Mouse (Mus musculus) heart, postnatal 25 days (tissue): ENCODE results near the gene Prss32. TPM values are rescaled to one million over a fixed set of nuclear protein-coding genes. Genes with fewer than 3 reads are reported as not detected.

Experiments
- DNase-seq: peaks from one replicate; pipeline ENCODE4 v3.0.0; 2022; ENCODE audit warnings: low spot score
- intact Hi-C: fragments of 180-260 bp; cut with DNase I; formaldehyde crosslinking; loops from one replicate; pipeline ENCODE4 v1.15.1; 2025
- total RNA-seq, 2 experiments: library from RNA; stranded (reverse); gene quantifications; 2 replicates each; pipeline ENCODE4 v1.2.3; 2021

Gene Prss32
- total RNA-seq = not detected

DNA sequence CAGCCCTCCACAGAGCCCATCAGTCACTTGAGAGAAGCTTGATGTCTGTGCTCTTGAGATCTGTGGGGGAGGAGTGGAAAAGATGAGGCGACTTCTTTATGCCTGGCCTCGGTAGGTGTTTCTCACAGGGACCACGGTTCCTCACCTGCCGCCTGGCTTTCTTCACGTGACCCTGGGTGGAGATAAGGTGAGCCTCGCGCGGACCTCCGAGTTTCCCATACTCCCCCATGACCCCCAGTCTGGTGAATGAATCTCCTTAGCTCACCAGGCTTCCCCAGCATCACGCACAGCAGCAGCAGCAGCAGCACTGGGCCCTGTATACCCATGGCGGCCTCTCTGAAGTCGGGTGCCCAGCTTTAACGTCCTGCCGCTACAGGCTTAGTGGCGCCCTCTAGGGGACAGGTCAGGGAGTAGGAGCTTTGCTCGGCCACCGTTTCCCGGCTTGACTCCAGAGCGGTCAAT lies at the start of gene Prss32, which contains the start of gene Prss41:
Gene Prss32, plus strand, starts transcription at position 44 of the 462 bp plus-strand sequence.
Gene Prss41, minus strand, starts transcription at position 361 of the 462 bp plus-strand sequence.
- intact Hi-C loops = loop anchor here (5.0 kb wide), 1 partner anchor 97 kb away; the partner anchor contains the start of gene Kremen2
- DNase-seq = no peak

DNA sequence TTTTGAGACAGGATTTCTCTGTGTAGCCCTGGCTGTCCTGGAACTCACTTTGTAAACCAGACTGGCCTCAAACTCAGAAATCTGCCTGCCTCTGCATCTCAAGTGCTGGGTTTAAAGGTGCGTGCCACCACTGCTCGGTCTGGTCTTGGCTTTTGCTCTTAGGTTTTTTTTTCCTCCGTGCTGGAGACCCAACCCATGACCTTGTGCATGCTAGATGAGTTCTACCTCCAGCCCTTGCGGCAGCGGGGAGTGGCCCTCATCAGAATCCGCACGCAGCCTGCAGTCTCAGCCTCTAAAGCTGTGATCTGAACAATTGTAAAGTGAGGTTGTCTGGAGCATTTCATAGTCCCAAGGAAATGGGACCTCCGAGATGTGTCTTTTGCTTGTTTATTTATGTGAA lies 48.3 kb upstream of the Prss32 start:
- intact Hi-C loops = no loop called here
- DNase-seq = no peak

DNA sequence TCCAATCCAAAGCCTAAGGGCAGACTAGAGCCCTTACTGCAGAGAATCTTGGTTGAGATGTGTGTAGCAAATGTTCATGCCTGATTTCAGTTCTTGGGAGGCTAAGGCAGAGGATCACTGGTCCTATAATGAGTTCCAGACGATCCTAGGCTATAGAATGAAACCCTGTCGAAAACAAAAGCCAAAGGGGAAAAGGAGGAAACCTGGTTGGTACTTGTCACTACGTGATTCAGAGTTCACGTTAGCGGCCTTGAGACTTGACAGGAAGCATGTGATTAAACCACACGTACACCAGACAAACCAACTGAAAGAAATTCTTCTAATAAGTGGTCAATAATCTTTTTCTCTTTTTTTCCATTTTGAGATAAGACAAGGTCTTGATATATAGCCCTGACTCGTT lies 46.3 kb upstream of the Prss32 start:
- intact Hi-C loops = no loop called here
- no peak for DNase-seq

DNA sequence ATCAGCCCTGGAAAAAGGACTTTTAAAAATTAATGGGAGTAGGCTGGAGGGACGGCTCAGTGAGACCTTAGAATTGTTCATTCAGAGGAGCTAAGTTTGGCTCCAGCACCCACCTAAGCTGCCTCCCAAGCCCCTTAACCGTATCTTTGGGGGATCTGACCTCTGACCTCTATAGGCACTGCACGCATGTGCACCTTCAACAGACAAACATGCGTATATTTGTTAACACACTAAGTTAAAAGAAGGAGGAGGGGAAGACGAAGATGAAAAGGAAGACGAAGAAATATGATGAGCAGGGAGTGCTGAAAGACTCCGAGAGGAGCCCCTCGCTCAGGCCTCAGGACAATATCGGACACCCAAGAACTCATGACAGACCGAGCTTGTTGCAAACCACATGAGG lies 42.0 kb upstream of the Prss32 start:
- intact Hi-C loops = no loop called here
- no peak for DNase-seq

DNA sequence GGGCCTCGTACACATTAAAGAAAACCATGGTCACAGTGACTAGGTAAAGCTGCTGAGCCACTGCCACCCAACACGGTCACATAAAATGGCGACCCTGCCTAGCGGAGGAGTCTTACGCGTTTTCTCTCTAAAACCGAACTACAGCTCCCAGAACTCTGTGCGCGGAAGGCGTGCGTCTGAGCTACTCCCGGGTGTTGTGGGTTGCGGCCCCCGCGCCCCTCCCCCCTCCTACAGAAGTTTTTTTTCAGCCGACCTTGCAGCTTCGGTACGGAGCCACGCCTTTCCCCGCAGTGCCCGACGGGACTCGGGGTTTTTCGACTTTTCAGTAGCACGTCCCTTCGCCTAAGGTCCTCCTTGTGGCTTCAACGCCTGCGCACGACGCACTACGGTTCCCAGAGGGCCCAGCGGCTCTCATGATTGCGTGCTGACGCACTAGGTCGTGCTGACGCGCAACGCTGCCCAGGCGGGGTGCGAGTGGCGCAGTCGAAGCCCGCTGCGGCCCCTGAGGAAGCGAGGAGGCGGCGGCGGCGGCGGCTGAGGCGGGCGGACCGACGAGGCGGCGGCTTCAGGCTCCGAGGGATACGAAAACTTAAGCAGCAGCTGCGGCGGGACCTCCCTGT lies 40.8 kb upstream of the Prss32 start:
- peak; percentile 97 for DNase-seq
- intact Hi-C loops = no loop called here

DNA sequence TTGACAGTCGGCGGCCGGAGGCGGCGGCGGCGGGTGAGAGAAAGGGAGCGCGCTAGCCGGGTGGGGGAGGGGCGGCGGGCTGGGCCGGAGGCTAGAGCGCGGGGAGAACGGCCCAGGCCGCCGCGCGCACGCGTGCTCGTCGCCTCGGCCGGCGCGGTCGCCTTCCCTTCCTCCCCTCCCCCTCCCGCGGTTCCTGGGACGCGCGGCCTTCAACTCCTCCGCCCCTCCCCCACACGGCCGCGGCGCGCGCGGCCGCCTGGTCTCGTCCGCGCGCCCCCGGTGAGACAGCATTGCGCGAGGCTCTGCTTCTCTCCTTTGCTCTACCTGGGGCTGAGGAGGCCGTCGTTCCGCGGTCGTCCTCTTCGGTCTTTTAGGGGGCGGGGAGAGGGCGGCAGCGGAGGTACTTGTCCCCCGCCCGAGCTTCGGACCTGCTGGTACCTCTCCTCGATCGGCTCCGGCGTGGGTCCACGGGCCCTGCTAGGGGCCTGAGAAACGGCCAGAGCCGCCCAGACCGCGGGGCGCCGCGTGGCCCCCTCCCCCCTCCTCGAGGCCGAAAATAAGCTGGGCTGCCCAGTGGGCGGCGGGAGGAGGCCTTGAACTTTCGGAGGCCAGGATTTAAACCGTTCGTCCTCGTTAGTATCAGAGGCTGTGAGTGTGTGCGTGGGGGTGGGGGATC lies 40.2 kb upstream of the Prss32 start:
- no peak for DNase-seq
- intact Hi-C loops = loop anchor here (1.0 kb wide), 1 partner anchor 25 kb away; no protein-coding TSS in a partner anchor

DNA sequence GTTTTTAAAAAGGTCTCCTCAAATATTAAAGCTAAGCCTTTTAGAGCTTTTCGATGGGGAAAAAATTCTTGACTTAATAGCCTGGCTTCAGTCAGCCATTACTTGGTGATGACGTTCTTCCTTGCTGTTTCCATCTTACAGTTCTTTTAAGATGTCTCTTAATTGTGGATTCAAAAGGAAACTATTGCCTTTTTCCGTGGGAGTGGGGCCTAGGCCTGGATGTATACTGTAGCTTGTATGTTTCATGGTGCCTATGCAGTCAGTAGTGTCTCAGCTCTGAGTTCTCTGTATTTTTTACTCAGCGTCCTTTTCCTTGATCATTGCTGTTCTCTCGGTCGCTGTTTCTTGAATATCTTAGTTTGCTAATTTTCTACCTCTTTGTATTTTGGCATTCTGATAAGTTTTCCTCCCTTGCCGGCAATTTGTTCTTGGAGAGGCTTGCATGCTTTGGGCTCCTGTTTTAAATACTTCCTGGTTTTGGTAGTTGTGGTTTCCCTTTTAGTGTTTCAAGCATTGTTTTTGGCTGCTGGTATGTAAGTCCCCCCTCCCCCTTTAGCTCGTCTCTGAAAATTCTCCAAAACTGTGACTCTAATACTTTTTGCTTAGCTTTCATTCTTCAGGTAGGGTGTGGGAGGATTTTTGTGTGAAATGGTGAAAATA lies 39.1 kb upstream of the Prss32 start:
- no peak for DNase-seq
- intact Hi-C loops = loop anchor here (1.0 kb wide), 1 partner anchor 24 kb away; no protein-coding TSS in a partner anchor

DNA sequence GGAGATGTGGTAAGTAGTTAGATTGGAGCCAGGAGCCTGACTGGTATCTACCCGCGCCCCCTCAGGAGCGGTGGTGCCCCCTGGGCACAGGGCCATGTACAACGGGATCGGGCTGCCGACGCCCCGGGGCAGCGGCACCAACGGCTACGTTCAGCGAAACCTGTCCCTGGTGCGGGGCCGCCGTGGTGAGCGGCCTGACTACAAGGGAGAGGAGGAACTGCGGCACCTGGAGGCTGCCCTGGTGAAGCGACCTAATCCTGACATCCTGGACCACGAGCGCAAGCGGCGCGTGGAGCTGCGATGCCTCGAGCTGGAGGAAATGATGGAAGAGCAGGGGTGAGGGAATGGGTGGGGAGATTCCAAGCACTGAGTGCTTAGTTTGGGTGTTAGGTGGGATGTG lies 36.8 kb upstream of the Prss32 start:
- DNase-seq = no peak
- intact Hi-C loops = loop anchor here (1.0 to 2.0 kb wide), 2 partner anchors 18 to 32 kb away; no protein-coding TSS in a partner anchor

DNA sequence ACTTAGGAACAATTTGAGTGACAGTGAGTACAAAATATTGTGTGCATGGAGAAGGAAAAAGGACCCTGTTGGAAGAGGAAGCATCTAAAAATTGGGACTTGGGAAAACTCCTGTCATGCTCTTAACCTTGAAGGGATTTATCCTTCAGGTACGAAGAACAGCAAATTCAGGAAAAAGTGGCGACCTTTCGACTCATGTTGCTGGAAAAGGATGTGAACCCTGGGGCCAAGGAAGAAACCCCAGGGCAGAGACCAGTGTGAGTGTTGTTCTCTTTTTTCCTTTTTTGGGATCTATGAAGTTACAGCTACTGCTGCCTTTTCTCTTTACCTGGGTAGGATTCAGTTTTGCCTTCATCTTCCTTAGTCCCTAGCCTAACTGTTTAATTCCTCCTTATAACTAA lies 35.7 kb upstream of the Prss32 start:
- intact Hi-C loops = loop anchor here (1.0 to 2.0 kb wide), 2 partner anchors 17 to 33 kb away; no protein-coding TSS in a partner anchor
- no peak for DNase-seq

DNA sequence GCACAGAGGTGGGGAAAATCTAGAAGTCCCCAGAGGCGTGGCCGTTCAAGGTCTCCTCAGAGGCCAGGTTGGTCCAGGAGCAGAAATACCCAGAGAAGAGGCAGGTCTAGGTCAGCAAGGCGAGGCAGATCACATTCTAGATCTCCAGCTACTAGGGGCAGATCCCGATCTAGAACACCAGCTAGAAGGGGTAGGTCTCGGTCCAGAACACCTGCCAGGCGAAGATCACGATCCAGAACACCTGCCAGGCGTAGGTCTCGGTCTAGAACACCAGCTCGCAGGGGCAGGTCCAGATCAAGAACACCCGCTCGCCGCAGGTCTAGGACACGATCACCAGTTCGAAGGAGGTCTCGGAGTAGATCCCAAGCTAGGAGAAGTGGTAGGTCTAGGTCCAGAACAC lies 28.0 kb upstream of the Prss32 start:
- no peak for DNase-seq
- intact Hi-C loops = no loop called here

DNA sequence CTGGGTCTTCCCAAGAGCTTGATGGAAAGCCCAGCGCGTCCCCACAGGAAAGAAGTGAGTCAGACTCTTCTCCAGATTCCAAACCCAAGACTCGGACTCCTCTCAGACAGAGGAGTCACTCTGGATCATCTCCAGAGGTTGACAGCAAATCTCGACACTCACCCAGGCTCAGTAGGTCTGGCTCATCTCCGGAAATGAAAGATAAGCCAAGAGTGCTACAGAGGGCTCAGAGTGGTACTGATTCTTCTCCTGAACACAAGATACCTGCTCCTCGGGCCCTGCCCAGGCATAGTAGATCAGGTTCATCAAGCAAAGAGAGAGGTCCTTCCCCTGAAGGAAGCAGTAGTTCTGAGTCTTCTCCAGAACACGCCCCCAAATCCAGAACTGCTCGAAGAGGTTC lies 25.1 kb upstream of the Prss32 start:
- intact Hi-C loops = no loop called here
- no peak for DNase-seq

DNA sequence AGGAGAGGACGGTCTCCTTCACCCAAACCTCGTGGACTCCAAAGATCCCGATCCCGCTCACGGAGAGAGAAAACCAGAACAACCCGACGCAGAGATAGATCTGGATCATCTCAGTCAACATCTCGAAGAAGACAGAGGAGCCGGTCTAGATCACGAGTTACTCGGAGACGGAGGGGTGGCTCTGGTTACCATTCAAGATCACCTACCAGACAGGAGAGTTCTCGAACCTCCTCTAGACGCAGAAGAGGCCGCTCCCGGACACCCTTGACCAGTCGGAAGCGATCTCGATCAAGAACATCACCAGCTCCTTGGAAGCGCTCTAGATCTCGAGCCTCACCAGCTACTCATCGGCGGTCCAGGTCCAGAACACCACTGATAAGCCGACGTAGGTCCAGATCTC lies 24.4 kb upstream of the Prss32 start:
- intact Hi-C loops = no loop called here
- DNase-seq = no peak

DNA sequence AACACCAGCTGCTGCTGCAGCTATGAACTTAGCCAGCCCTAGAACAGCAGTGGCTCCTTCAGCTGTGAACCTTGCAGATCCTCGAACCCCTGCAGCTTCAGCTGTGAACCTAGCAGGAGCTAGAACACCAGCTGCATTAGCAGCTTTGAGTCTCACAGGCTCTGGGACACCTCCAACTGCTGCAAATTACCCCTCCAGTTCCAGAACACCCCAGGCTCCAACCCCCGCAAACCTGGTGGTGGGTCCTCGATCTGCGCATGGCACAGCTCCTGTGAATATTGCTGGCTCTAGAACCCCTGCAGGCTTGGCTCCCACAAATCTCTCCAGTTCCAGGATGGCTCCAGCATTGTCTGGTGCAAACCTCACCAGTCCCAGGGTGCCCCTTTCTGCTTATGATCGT lies 22.9 kb upstream of the Prss32 start:
- intact Hi-C loops = no loop called here
- no peak for DNase-seq

DNA sequence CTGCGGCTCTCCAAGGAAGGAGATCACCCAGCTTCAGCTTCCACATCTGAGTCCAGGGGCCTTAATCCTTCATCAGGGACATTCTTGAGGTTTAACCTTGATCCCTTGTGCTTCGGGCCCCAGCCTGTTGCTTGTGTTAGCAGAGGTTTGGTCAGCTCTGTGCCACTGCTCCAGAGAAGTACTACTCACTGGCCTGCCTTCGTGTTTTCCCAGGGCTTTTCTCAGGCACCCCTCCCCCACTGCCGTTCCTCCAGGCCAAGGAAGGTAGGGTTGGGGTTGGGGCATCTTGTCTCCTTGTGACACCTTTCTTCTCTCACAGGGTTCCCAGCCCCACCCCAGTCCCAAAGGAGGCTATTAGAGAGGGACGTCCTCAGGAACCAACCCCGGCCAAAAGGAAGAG lies 21.6 kb upstream of the Prss32 start:
- no peak for DNase-seq
- intact Hi-C loops = no loop called here

DNA sequence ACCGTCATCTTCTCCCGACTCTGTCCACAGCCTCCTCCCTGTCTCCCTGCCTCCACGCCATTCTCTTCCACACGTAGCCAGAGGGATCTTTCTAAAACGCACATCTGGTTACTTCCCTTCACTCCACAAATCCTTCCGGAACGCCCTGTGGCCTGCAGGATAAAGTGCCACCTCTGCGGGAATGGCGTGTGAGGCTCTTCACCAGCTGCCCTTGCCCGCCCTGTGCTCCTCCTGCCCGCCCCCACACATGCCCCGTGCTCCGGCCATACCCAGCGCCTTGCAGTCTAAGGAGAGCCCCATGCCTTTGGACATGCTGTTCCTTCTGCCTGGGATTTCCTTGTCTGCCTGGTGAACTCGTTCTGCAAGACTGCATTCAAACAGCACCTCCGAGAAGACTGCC lies 20.6 kb upstream of the Prss32 start:
- intact Hi-C loops = no loop called here
- DNase-seq = no peak

DNA sequence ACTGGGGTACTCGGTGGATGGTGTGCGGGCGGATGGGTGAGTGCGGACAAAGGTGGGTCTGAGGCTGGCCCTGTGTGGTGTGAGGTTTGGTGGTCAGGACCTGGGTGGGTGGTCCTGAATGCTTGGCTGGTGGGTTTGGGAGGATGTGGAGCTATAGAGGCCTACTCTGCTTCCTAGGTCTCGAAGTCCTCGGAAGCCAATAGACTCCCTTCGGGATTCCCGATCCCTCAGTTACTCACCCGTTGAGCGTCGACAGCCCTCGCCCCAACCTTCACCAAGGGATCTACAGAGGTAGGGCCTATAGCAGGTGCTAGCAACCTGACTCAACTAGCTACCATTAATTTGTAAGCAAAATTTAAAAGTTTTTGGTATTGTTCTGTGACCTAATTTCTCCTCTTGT lies 20.0 kb upstream of the Prss32 start:
- DNase-seq = no peak
- intact Hi-C loops = loop anchor here (2.0 kb wide), 1 partner anchor 17 kb away; no protein-coding TSS in a partner anchor

DNA sequence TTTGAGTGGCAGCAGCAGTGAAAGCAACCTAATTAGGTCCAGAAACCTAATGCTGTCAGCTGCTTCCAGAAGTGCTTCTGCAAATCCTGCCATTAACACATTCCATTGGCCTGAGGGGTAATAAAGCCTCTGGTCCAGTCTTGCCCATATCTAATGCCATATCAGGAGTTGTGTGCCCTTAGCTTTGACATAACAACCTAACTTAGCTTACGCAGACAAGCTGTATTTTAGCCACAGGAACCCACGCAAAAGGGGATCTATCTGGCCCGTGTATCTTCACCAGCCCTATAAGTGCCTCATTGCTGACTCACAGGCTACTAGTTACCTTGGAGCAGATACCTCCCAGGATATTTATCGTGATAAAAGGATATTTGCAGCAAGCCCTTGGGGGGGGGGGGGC lies 18.1 kb upstream of the Prss32 start:
- intact Hi-C loops = loop anchor here (2.0 kb wide), 1 partner anchor 19 kb away; no protein-coding TSS in a partner anchor
- DNase-seq = no peak

DNA sequence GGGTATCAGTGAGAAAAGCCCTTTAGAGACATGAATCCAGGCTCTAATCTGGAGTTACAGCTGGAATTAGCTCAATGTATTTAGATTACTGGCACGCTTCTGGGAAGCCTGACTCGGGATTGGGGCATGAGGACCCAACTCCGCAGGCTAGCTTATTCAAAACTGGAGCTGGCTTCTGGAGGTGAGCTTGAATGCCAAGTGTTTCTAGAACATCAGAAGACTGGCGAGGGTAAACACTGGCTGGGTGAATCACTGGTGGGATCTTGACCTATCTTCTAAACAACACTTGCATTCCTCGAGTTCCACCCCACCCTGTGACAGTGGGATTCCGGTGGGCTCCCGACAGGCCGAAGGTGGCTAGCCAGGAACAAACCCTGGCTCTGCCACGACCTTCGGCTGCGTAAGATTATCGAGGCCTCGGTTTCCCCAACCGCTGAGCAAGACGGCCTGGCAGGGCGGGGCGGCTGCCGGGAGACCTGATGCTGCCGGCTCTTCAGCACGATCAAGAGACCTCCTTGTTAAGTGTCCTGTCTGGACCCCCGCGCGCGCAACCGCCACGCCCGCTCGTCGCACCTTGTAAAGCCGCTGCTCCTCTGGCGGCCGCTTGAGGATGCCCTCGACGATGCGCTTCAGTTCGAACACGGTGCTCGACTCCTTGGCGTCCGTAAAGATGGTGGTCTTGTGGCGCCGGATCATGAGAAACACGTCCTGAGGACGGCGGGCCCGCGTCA lies 15.2 kb upstream of the Prss32 start:
- intact Hi-C loops = loop anchor here (1.0 kb wide), 1 partner anchor 24 kb away; no protein-coding TSS in a partner anchor

DNA sequence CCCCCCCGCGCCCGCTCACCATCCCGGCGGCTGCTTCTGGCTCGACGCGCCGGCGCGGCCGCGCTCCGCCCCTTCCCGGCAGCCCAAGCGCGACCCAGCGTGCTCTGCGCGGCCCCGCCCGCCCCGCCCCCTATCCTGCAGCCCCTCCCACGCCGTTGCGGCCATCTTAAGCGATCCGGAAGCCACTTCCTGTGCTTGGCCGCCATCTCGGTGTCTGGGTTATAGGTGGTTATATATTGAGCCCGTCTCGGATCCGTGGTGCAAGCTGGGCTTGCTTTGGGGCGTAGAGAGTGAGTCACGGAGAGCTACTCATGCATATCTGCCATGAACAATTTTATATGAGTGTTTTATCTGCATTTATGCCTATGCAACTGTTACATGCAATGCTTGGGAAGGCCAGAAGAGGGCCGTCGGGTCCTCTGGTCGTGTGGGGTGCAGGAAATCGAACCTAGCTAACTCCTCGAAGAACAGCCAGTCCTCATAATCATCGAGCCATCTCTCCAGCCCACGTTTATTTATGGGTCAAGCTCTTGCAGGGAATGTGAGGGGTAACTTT lies 14.5 kb upstream of the Prss32 start, which contains the start of gene Elob:
Gene Elob, minus strand, starts transcription at position 73 of the 556 bp plus-strand sequence.
- DNase-seq = peak; percentile 66
- intact Hi-C loops = no loop called here

More for the DNA sequence above, 15.2 kb upstream of the Prss32 start:
- no peak for DNase-seq

DNA sequence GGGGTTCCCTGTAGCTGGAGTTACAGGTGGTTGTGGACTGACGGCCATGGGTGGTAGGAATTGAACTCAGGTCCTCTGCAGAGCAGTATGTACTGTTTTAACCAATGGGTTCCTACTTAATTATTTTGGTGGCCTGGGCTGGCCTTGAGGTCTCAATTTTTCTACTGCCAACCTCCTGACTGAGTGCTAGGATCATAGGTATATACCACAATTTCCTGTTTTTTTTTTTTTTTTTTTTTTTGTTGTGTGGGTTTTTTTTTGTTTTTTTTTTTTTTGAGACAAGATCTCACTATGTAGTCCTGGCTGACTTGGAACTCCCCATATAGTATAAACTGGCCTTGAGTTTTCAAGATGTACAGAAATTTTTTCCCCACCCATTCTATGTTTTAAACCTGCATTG lies 12.5 kb upstream of the Prss32 start:
- intact Hi-C loops = no loop called here
- no peak for DNase-seq
